Mouse (Mus musculus): Measurements from ENCODE around the gene Cldn9. TPM values are rescaled to one million over a fixed set of nuclear protein-coding genes. Genes with fewer than 3 reads are reported as not detected.

Cldn9 gene
- polyA plus RNA-seq, 1 experiment from 2014 or later: 14.6 TPM

DNA sequence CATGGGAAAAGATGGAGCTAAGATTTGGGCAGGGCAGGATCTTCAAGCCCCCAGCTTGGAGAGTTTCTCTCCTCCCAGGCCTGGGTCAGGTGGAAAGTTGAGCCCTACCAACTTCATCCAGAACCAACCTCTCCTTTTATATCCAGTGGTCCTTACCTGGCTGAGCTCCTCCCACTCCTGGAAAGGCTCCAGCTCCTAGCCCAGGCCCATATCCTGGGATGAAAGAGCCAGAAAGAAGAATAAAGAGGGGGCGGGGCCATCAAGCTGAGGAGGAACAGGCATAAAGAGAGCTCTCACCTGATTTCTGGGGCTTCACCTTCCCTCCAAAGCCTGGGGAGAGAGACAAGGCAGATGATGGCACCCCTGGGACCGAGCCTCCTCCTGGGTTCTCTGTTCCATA is 33.2 kb upstream of the Cldn9 start:
- Histone ChIP-seq H3K9ac (ENCODE audit: low read depth, low read length) (no peak overlapping the region), H3K4me3 (ENCODE audit: low read depth, low read length) (no peak overlapping the region), H3K27me3 (replicated peaks; ENCODE audit: control insufficient read depth, insufficient read depth, low read length) (no peaks in the 10 kb centered on the region), H3K9me3 (ENCODE audit: control insufficient read depth, low read length) (no peaks in the 10 kb centered on the region), H3K36me3 (ENCODE audit: control insufficient read depth, insufficient read depth, low read length) (no peaks in the 10 kb centered on the region), H3K27ac (replicated peaks; ENCODE audit: low read depth, low read length) (no peak overlapping the region), H3K4me2 (ENCODE audit: low read depth, low read length) (no peak overlapping the region), H3K4me1 (ENCODE audit: control insufficient read depth, insufficient read depth, low read length) (no peaks in the 10 kb centered on the region)
- ATAC-seq (ENCODE audit: low read depth) (peak; percentile 65; the same call in 1 of the 2 replicates), DNase-seq (ENCODE audit: low spot score) (peak; percentile 59)
- WGBS: 65% methylated on average over 2 of the region's 2 CpGs

GRCm38 (mm10) chr17:23706212-23706611 is 22.4 kb upstream of the Cldn9 start:
- Histone ChIP-seq H3K27ac (replicated peaks; ENCODE audit: low read depth, low read length) (no peak overlapping the region), H3K4me1 (ENCODE audit: control insufficient read depth, insufficient read depth, low read length) (no peaks in the 10 kb centered on the region), H3K4me2 (ENCODE audit: low read depth, low read length) (no peak overlapping the region), H3K36me3 (ENCODE audit: control insufficient read depth, insufficient read depth, low read length) (no peaks in the 10 kb centered on the region), H3K4me3 (ENCODE audit: low read depth, low read length) (no peak overlapping the region), H3K9ac (ENCODE audit: low read depth, low read length) (no peak overlapping the region), H3K9me3 (ENCODE audit: control insufficient read depth, low read length) (no peaks in the 10 kb centered on the region), H3K27me3 (replicated peaks; ENCODE audit: control insufficient read depth, insufficient read depth, low read length) (no peaks in the 10 kb centered on the region; the same call in 1 of the 2 replicates)
- ATAC-seq (ENCODE audit: low read depth) (0 out of 2 replicates have a peak, but pooled peaks have one; percentile 60), DNase-seq (ENCODE audit: low spot score) (peak; percentile 74)
- WGBS: 0% methylated on average over 3 of the region's 3 CpGs

- 75% methylated on average over 7 of the region's 7 CpGs for WGBS
- DNase-seq (ENCODE audit: low spot score): no peak
- peaks cover 5% of the 10 kb centered on the region for H3K27me3 ChIP-seq (replicated peaks; ENCODE audit: control insufficient read depth, insufficient read depth, low read length)
- H3K4me3 ChIP-seq (ENCODE audit: low read depth, low read length): no peak overlapping the region
- no peaks in the 10 kb centered on the region for H3K4me1 ChIP-seq (ENCODE audit: control insufficient read depth, insufficient read depth, low read length)
- ATAC-seq (ENCODE audit: low read depth): no peak
- no peak overlapping the region for H3K9ac ChIP-seq (ENCODE audit: low read depth, low read length)
- no peaks in the 10 kb centered on the region for H3K36me3 ChIP-seq (ENCODE audit: control insufficient read depth, insufficient read depth, low read length)
- H3K9me3 ChIP-seq (ENCODE audit: control insufficient read depth, low read length): no peaks in the 10 kb centered on the region
- H3K4me2 ChIP-seq (ENCODE audit: low read depth, low read length): no peak overlapping the region
- H3K27ac ChIP-seq (replicated peaks; ENCODE audit: low read depth, low read length): no peak overlapping the region
These were observed 21.8 kb upstream of the Cldn9 start for GRCm38 (mm10) chr17:23705525-23706104.

DNA sequence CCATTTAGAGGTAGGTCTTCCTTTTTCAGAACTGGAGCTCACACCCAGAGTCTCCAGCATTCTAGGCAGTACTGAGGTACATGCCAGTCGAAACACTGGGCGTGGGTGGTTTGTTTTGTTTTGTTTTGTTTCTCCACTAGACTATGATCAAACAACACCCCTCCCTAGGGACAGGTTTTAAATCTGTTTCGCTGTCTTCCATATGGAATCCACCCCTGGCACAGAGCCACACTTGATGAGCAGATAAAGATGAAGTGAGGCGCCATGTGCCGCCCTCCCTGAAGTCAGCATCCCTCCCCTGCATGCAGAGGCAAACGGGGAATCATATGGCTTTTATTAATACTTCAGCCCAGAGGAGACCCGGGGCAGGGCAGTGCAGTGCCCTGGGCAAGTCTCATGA is 20.9 kb upstream of the Cldn9 start:
- Histone ChIP-seq H3K4me2 (ENCODE audit: low read depth, low read length) (no peak overlapping the region), H3K4me3 (ENCODE audit: low read depth, low read length) (no peak overlapping the region), H3K9me3 (ENCODE audit: control insufficient read depth, low read length) (no peaks in the 10 kb centered on the region), H3K9ac (ENCODE audit: low read depth, low read length) (no peak overlapping the region), H3K36me3 (ENCODE audit: control insufficient read depth, insufficient read depth, low read length) (no peaks in the 10 kb centered on the region), H3K4me1 (ENCODE audit: control insufficient read depth, insufficient read depth, low read length) (no peaks in the 10 kb centered on the region), H3K27ac (replicated peaks; ENCODE audit: low read depth, low read length) (no peak overlapping the region), H3K27me3 (replicated peaks; ENCODE audit: control insufficient read depth, insufficient read depth, low read length) (peaks cover 14% of the 10 kb centered on the region)
- WGBS: 23% methylated on average over 7 of the region's 7 CpGs
- DNase-seq (ENCODE audit: low spot score): peak; percentile 81
- no peak for ATAC-seq (ENCODE audit: low read depth)

GRCm38 (mm10) chr17:23703301-23703700 is 19.5 kb upstream of the Cldn9 start:
- no peak for DNase-seq (ENCODE audit: low spot score)
- H3K4me3 ChIP-seq (ENCODE audit: low read depth, low read length): no peak overlapping the region
- ATAC-seq (ENCODE audit: low read depth): no peak
- peaks cover 28% of the 10 kb centered on the region for H3K27me3 ChIP-seq (replicated peaks; ENCODE audit: control insufficient read depth, insufficient read depth, low read length)
- no peaks in the 10 kb centered on the region for H3K36me3 ChIP-seq (ENCODE audit: control insufficient read depth, insufficient read depth, low read length)
- no peak overlapping the region for H3K27ac ChIP-seq (replicated peaks; ENCODE audit: low read depth, low read length)
- no peaks in the 10 kb centered on the region for H3K4me1 ChIP-seq (ENCODE audit: control insufficient read depth, insufficient read depth, low read length)
- H3K9ac ChIP-seq (ENCODE audit: low read depth, low read length): no peak overlapping the region
- 82% methylated on average over 9 of the region's 9 CpGs for WGBS
- no peaks in the 10 kb centered on the region for H3K9me3 ChIP-seq (ENCODE audit: control insufficient read depth, low read length)
- no peak overlapping the region for H3K4me2 ChIP-seq (ENCODE audit: low read depth, low read length)

DNA sequence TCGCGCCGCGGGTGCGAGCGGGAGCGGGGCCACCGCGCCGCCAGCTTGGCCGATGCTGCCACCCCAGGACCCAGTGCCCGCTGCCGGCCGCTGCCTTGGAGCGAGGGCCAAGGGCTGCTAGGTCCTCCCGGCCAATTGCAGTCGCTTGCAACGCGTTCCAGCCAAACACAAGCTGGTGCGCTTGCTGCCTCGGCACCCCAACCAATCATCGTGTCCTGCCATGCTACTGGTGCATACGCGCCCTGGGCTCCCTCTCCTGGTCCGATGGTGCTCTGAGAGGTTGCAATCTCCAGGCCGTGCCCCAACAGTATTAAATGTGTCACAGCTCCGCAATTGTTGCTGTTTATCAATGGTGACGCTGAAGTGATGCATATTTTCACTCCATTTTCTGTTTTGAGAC is 16.3 kb upstream of the Cldn9 start:
- Histone ChIP-seq H3K4me2 (ENCODE audit: low read depth, low read length) (peak overlapping the region; percentile 100), H3K4me1 (ENCODE audit: control insufficient read depth, insufficient read depth, low read length) (no peaks in the 10 kb centered on the region), H3K4me3 (ENCODE audit: low read depth, low read length) (peak overlapping the region; percentile 62), H3K27ac (replicated peaks; ENCODE audit: low read depth, low read length) (no peak overlapping the region), H3K36me3 (ENCODE audit: control insufficient read depth, insufficient read depth, low read length) (no peaks in the 10 kb centered on the region), H3K27me3 (replicated peaks; ENCODE audit: control insufficient read depth, insufficient read depth, low read length) (peaks cover 32% of the 10 kb centered on the region), H3K9ac (ENCODE audit: low read depth, low read length) (peak overlapping the region; percentile 57), H3K9me3 (ENCODE audit: control insufficient read depth, low read length) (no peaks in the 10 kb centered on the region)
- ATAC-seq (ENCODE audit: low read depth) (peak; percentile 96), DNase-seq (ENCODE audit: low spot score) (peak; percentile 96)
- 0% methylated on average over 18 of the region's 28 CpGs for WGBS

GRCm38 (mm10) chr17:23699131-23700077 is 15.6 kb upstream of the Cldn9 start:
- Histone ChIP-seq H3K9ac (ENCODE audit: low read depth, low read length) (peak overlapping the region; percentile 57), H3K4me3 (ENCODE audit: low read depth, low read length) (peak overlapping the region; percentile 62), H3K4me1 (ENCODE audit: control insufficient read depth, insufficient read depth, low read length) (no peaks in the 10 kb centered on the region), H3K4me2 (ENCODE audit: low read depth, low read length) (peak overlapping the region; percentile 100), H3K27ac (replicated peaks; ENCODE audit: low read depth, low read length) (no peak overlapping the region), H3K9me3 (ENCODE audit: control insufficient read depth, low read length) (no peaks in the 10 kb centered on the region), H3K36me3 (ENCODE audit: control insufficient read depth, insufficient read depth, low read length) (no peaks in the 10 kb centered on the region), H3K27me3 (replicated peaks; ENCODE audit: control insufficient read depth, insufficient read depth, low read length) (peaks cover 32% of the 10 kb centered on the region)
- DNase-seq (ENCODE audit: low spot score): no peak
- WGBS: 0% methylated on average over 22 of the region's 101 CpGs
- peak; percentile 49 for ATAC-seq (ENCODE audit: low read depth)

GRCm38 (mm10) chr17:23695801-23696200 is 12.0 kb upstream of the Cldn9 start:
- Histone ChIP-seq H3K36me3 (ENCODE audit: control insufficient read depth, insufficient read depth, low read length) (no peaks in the 10 kb centered on the region), H3K4me2 (ENCODE audit: low read depth, low read length) (no peak overlapping the region), H3K9ac (ENCODE audit: low read depth, low read length) (no peak overlapping the region), H3K27me3 (replicated peaks; ENCODE audit: control insufficient read depth, insufficient read depth, low read length) (peaks cover 29% of the 10 kb centered on the region), H3K4me1 (ENCODE audit: control insufficient read depth, insufficient read depth, low read length) (no peaks in the 10 kb centered on the region), H3K27ac (replicated peaks; ENCODE audit: low read depth, low read length) (no peak overlapping the region), H3K4me3 (ENCODE audit: low read depth, low read length) (no peak overlapping the region), H3K9me3 (ENCODE audit: control insufficient read depth, low read length) (no peaks in the 10 kb centered on the region)
- peak; percentile 39 for DNase-seq (ENCODE audit: low spot score)
- 0 out of 2 replicates have a peak, but pooled peaks have one; percentile 8 for ATAC-seq (ENCODE audit: low read depth)
- WGBS: 16% methylated on average over 3 of the region's 3 CpGs

Measured in embryonic facial prominence, embryonic 14.5 days (tissue).